Mouse (Mus musculus) heart, embryonic 15.5 days (tissue): ENCODE results near the gene Snai1. TPM values are rescaled to one million over a fixed set of nuclear protein-coding genes. Genes with fewer than 3 reads are reported as not detected.
A peak's percentile ranks its signal among the peaks of the same experiment; 100 is the strongest.

Experiments
- ATAC-seq: fragments of 200-750 bp; cut with Nextera tagmentation; replicated peaks from 2 replicates; pipeline ENCODE4 v1.8.0; 2017; ENCODE audit warnings: low read depth, moderate TSS enrichment; ENCODE audit not compliant: insufficient number of reproducible peaks, insufficient read depth, low FRiP score
- H3K27ac ChIP-seq: fragments of 300-500 bp; sonication (generic); 2 replicates; pipeline ENCODE4 v1.5.1; 2015; ENCODE audit warnings: mild to moderate bottlenecking, inconsistent platforms
- H3K27me3 ChIP-seq: fragments of 300-500 bp; sonication (generic); 2 replicates; pipeline ENCODE4 v1.6.1; 2015; ENCODE audit warnings: inconsistent platforms
- H3K36me3 ChIP-seq: fragments of 300-500 bp; sonication (generic); 2 replicates; pipeline ENCODE4 v1.6.1; 2015; ENCODE audit warnings: mild to moderate bottlenecking, inconsistent platforms
- H3K4me1 ChIP-seq: fragments of 300-500 bp; sonication (generic); replicated peaks from 2 replicates; pipeline ENCODE4 v1.6.1; 2015; ENCODE audit warnings: inconsistent platforms
- H3K4me2 ChIP-seq: fragments of 300-500 bp; sonication (generic); 2 replicates; pipeline ENCODE4 v1.6.1; 2015; ENCODE audit warnings: inconsistent platforms, mild to moderate bottlenecking, moderate library complexity
- H3K4me3 ChIP-seq: fragments of 300-500 bp; sonication (generic); 2 replicates; pipeline ENCODE4 v1.5.1; 2015; ENCODE audit warnings: mild to moderate bottlenecking, inconsistent platforms
- H3K9ac ChIP-seq: fragments of 300-500 bp; sonication (generic); 2 replicates; pipeline ENCODE4 v1.6.1; 2015; ENCODE audit warnings: mild to moderate bottlenecking, inconsistent platforms
- H3K9me3 ChIP-seq: fragments of 300-500 bp; sonication (generic); replicated peaks from 2 replicates; pipeline ENCODE4 v1.6.1; 2016; ENCODE audit warnings: inconsistent platforms
- WGBS: fragments of 180-500 bp; shearing (Covaris S2); methylation state at CpG from one replicate; pipeline ENCODE4 v1.1.7; 2015; ENCODE audit warnings: mixed read lengths; 5-methylcytosine and 5-hydroxymethylcytosine counted together
- polyA plus RNA-seq: library from polyadenylated mRNA; unstranded; fragments of >200 nt; fragmentation: Nextera tagmentation; extraction: Ambion mirVana; gene quantifications from 2 replicates; pipeline ENCODE4 v1.2.1, GENCODE M21; 2015

Gene Snai1
- polyA plus RNA-seq, 1 experiment from 2014 or later = 14.0 TPM

- WGBS = 77% methylated on average over 3 of the region's 3 CpGs
- no peak overlapping the region for H3K27ac ChIP-seq
- no peaks in the 10 kb centered on the region for H3K9me3 ChIP-seq
- no peaks in the 10 kb centered on the region for H3K27me3 ChIP-seq
- no peak for ATAC-seq
- peaks cover 11% of the 10 kb centered on the region; the same call in 1 of the 2 replicates for H3K36me3 ChIP-seq
- H3K4me1 ChIP-seq = peaks cover 38% of the 10 kb centered on the region
- H3K9ac ChIP-seq = 0 out of 2 replicates have a peak overlapping the region, but pooled peaks have one; percentile 32
- H3K4me3 ChIP-seq = peak overlapping the region; percentile 98
- peak overlapping the region; percentile 95 for H3K4me2 ChIP-seq
These were observed 32.9 kb upstream of the Snai1 start for GRCm38 (mm10) chr2:167505127-167505526.

GRCm38 (mm10) chr2:167506546-167507260 is 31.3 kb upstream of the Snai1 start:
- 90% methylated on average over 10 of the region's 10 CpGs for WGBS
- Histone ChIP-seq H3K4me2 (no peak overlapping the region), H3K4me3 (no peak overlapping the region), H3K27ac (no peak overlapping the region), H3K36me3 (peaks cover 19% of the 10 kb centered on the region), H3K27me3 (no peaks in the 10 kb centered on the region), H3K9me3 (no peaks in the 10 kb centered on the region), H3K9ac (no peak overlapping the region), H3K4me1 (peaks cover 48% of the 10 kb centered on the region)
- no peak for ATAC-seq

- Histone ChIP-seq H3K4me1 (peaks cover 47% of the 10 kb centered on the region), H3K36me3 (peaks cover 30% of the 10 kb centered on the region), H3K9ac (no peak overlapping the region), H3K27ac (no peak overlapping the region), H3K4me3 (no peak overlapping the region), H3K27me3 (no peaks in the 10 kb centered on the region), H3K4me2 (no peak overlapping the region), H3K9me3 (no peaks in the 10 kb centered on the region)
- ATAC-seq = no peak
- WGBS = 74% methylated on average over 3 of the region's 3 CpGs
These were observed 30.1 kb upstream of the Snai1 start for GRCm38 (mm10) chr2:167507719-167508385.

GRCm38 (mm10) chr2:167508569-167508968 is 29.4 kb upstream of the Snai1 start:
- Histone ChIP-seq H3K36me3 (peaks cover 37% of the 10 kb centered on the region), H3K27ac (no peak overlapping the region), H3K27me3 (no peaks in the 10 kb centered on the region), H3K9ac (no peak overlapping the region), H3K9me3 (no peaks in the 10 kb centered on the region), H3K4me1 (peaks cover 45% of the 10 kb centered on the region), H3K4me3 (no peak overlapping the region), H3K4me2 (no peak overlapping the region)
- WGBS = 93% methylated on average over 4 of the region's 4 CpGs
- ATAC-seq = no peak

GRCm38 (mm10) chr2:167510485-167510884 is 27.5 kb upstream of the Snai1 start:
- Histone ChIP-seq H3K9me3 (no peaks in the 10 kb centered on the region), H3K27me3 (no peaks in the 10 kb centered on the region), H3K9ac (peak overlapping the region; percentile 9; the same call in 1 of the 2 replicates), H3K4me2 (peak overlapping the region; percentile 32), H3K27ac (peak overlapping the region; percentile 83), H3K4me3 (no peak overlapping the region), H3K4me1 (peaks cover 36% of the 10 kb centered on the region), H3K36me3 (peaks cover 55% of the 10 kb centered on the region)
- 41% methylated on average over 3 of the region's 3 CpGs for WGBS
- 0 out of 2 replicates have a peak, but pooled peaks have one; percentile 41 for ATAC-seq

- H3K9me3 ChIP-seq = no peaks in the 10 kb centered on the region
- H3K4me1 ChIP-seq = peaks cover 26% of the 10 kb centered on the region
- H3K36me3 ChIP-seq = peaks cover 70% of the 10 kb centered on the region
- no peak overlapping the region for H3K4me2 ChIP-seq
- H3K27ac ChIP-seq = no peak overlapping the region
- H3K4me3 ChIP-seq = no peak overlapping the region
- no peak overlapping the region for H3K9ac ChIP-seq
- no peaks in the 10 kb centered on the region for H3K27me3 ChIP-seq
- 93% methylated on average over 9 of the region's 9 CpGs for WGBS
- ATAC-seq = no peak
These were observed 25.6 kb upstream of the Snai1 start for GRCm38 (mm10) chr2:167512365-167512764.

GRCm38 (mm10) chr2:167512970-167513369 is 25.0 kb upstream of the Snai1 start:
- Histone ChIP-seq H3K9ac (no peak overlapping the region), H3K4me3 (no peak overlapping the region), H3K4me1 (peaks cover 23% of the 10 kb centered on the region), H3K36me3 (peaks cover 73% of the 10 kb centered on the region), H3K27ac (no peak overlapping the region), H3K27me3 (no peaks in the 10 kb centered on the region), H3K9me3 (no peaks in the 10 kb centered on the region), H3K4me2 (no peak overlapping the region)
- WGBS = 92% methylated on average over 5 of the region's 5 CpGs
- ATAC-seq = no peak

- no peak overlapping the region for H3K4me2 ChIP-seq
- H3K4me3 ChIP-seq = no peak overlapping the region
- H3K9ac ChIP-seq = no peak overlapping the region
- peaks cover 19% of the 10 kb centered on the region for H3K4me1 ChIP-seq
- H3K27me3 ChIP-seq = no peaks in the 10 kb centered on the region
- H3K9me3 ChIP-seq = no peaks in the 10 kb centered on the region
- peaks cover 61% of the 10 kb centered on the region for H3K36me3 ChIP-seq
- H3K27ac ChIP-seq = no peak overlapping the region
- 90% methylated on average over 4 of the region's 4 CpGs for WGBS
- no peak for ATAC-seq
These were observed 23.4 kb upstream of the Snai1 start for GRCm38 (mm10) chr2:167514641-167515040.

GRCm38 (mm10) chr2:167515688-167516087 is 22.3 kb upstream of the Snai1 start:
- Histone ChIP-seq H3K4me2 (no peak overlapping the region), H3K36me3 (peaks cover 61% of the 10 kb centered on the region), H3K9ac (no peak overlapping the region), H3K27ac (no peak overlapping the region), H3K4me3 (no peak overlapping the region), H3K27me3 (no peaks in the 10 kb centered on the region), H3K9me3 (no peaks in the 10 kb centered on the region), H3K4me1 (peaks cover 11% of the 10 kb centered on the region)
- no peak for ATAC-seq
- 89% methylated on average over 5 of the region's 5 CpGs for WGBS

GRCm38 (mm10) chr2:167519606-167520252 is 18.3 kb upstream of the Snai1 start:
- H3K27me3 ChIP-seq = no peaks in the 10 kb centered on the region
- 74% methylated on average over 5 of the region's 5 CpGs for WGBS
- H3K4me1 ChIP-seq = peaks cover 3% of the 10 kb centered on the region
- no peak overlapping the region for H3K9ac ChIP-seq
- no peak for ATAC-seq
- H3K4me3 ChIP-seq = no peak overlapping the region
- H3K27ac ChIP-seq = no peak overlapping the region
- no peak overlapping the region for H3K4me2 ChIP-seq
- peaks cover 26% of the 10 kb centered on the region for H3K36me3 ChIP-seq
- H3K9me3 ChIP-seq = no peaks in the 10 kb centered on the region

GRCm38 (mm10) chr2:167528278-167528677 is 9.7 kb upstream of the Snai1 start:
- H3K4me1 ChIP-seq = 0 out of 2 replicates have a peak, but pooled peaks cover 3% of the 10 kb centered on the region

More at GRCm38 (mm10) chr2:167528278-167528677, 9.7 kb upstream of the Snai1 start:
- Histone ChIP-seq H3K9ac (no peak overlapping the region), H3K36me3 (no peaks in the 10 kb centered on the region), H3K4me3 (no peak overlapping the region), H3K27ac (no peak overlapping the region), H3K27me3 (peaks cover 4% of the 10 kb centered on the region; the same call in 1 of the 2 replicates), H3K4me2 (no peak overlapping the region), H3K9me3 (no peaks in the 10 kb centered on the region)
- 20% methylated on average over 5 of the region's 5 CpGs for WGBS
- no peak for ATAC-seq
